Mouse (Mus musculus): ENCODE data around the gene Ubl4b. TPM values are rescaled to one million over a fixed set of nuclear protein-coding genes. Genes with fewer than 3 reads are reported as not detected.

The Ubl4b gene
- polyA plus RNA-seq, 1 experiment from 2014 or later: not detected

DNA sequence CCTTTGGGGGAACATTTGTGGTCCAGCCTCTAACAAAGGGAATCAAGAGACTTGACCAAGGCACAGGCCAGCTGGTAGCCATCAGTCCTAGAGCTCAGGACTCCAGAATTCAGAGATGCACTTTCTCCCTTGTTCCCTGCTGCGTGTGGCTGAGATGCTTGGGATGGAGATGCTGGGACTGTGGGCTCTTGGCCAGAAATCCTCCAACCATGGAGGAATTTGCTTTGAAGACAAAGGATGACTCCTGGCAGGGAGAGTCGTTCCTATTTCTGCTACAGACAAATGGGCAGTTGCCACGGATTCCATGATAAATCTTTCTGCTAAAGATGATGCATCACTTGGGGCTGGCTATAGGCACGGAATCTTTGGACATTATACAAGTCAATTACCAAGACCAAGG, 21.3 kb downstream of the Ubl4b start:
- peaks cover 31% of the 10 kb centered on the region for H3K27me3 ChIP-seq (ENCODE audit: low read depth, poor library complexity, severe bottlenecking)
- H3K4me1 ChIP-seq: peaks cover 19% of the 10 kb centered on the region
- H3K4me3 ChIP-seq: no peak overlapping the region
- no peaks in the 10 kb centered on the region for H3K9me3 ChIP-seq (replicated peaks)
- 82% methylated on average over 4 of the region's 4 CpGs for WGBS
- no peaks in the 10 kb centered on the region for H3K36me3 ChIP-seq
- no peak for DNase-seq (ENCODE audit: low spot score)
- H3K27ac ChIP-seq (replicated peaks): no peak overlapping the region

DNA sequence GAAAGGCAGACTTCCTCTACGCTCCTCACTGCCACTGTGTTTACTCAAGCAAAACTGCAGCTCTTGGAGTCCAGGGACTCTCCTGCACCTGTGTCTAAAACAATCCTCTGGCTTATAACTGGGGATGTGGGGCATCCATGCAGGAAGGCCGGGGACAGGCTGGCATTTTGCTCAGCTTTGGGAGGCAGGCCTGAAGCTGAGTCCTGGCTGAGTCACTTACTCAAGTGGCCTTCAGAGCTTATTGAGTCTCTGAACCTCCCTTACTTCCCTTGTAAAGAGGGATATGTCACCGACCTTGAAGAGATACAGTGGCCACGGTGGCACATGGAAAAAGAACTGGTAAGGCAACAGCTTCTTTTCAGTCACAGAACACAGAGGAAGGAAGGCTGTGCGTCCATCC, 24.3 kb downstream of the Ubl4b start:
- no peak for DNase-seq (ENCODE audit: low spot score)
- Histone ChIP-seq H3K4me1 (peaks cover 11% of the 10 kb centered on the region), H3K36me3 (no peaks in the 10 kb centered on the region), H3K4me3 (no peak overlapping the region), H3K27me3 (ENCODE audit: low read depth, poor library complexity, severe bottlenecking) (peaks cover 13% of the 10 kb centered on the region), H3K27ac (replicated peaks) (no peak overlapping the region), H3K9me3 (replicated peaks) (no peaks in the 10 kb centered on the region)
- WGBS: 84% methylated on average over 5 of the region's 5 CpGs

DNA sequence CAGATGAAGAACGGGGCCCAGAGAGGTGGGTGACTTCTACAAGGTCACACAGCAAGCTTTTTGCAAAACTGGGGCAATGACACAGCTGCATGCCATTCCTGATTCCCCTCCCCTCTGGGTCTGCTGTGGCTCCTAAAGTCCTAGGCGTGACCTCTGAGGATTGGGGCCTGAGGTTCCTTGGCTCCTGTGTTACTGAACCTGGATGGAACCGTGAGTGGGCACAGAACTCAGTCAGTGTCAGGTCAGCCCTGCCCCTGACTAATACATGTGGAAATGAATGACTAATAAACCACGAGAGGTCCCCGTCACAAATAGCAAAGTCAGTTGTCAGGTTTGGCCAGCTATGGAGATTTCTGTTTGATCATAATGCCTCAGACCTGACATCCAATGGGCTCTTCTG, 25.7 kb downstream of the Ubl4b start:
- Histone ChIP-seq H3K4me1 (peaks cover 18% of the 10 kb centered on the region), H3K27me3 (ENCODE audit: low read depth, poor library complexity, severe bottlenecking) (peaks cover 10% of the 10 kb centered on the region; the same call in 1 of the 2 replicates), H3K27ac (replicated peaks) (no peak overlapping the region), H3K36me3 (no peaks in the 10 kb centered on the region), H3K4me3 (no peak overlapping the region), H3K9me3 (replicated peaks) (no peaks in the 10 kb centered on the region)
- WGBS: 75% methylated on average over 5 of the region's 5 CpGs
- DNase-seq (ENCODE audit: low spot score): no peak

- Histone ChIP-seq H3K27ac (replicated peaks) (no peak overlapping the region), H3K27me3 (ENCODE audit: low read depth, poor library complexity, severe bottlenecking) (peaks cover 10% of the 10 kb centered on the region; the same call in 1 of the 2 replicates), H3K4me1 (peaks cover 19% of the 10 kb centered on the region), H3K9me3 (replicated peaks) (no peaks in the 10 kb centered on the region), H3K4me3 (peak overlapping the region; percentile 2; the same call in 1 of the 2 replicates), H3K36me3 (no peaks in the 10 kb centered on the region)
- DNase-seq (ENCODE audit: low spot score): no peak
- 51% methylated on average over 9 of the region's 9 CpGs for WGBS
Observed at GRCm38 (mm10) chr3:107528401-107529118, 26.3 kb downstream of the Ubl4b start.

- DNase-seq (ENCODE audit: low spot score): no peak
- WGBS: 62% methylated on average over 6 of the region's 6 CpGs
- H3K9me3 ChIP-seq (replicated peaks): no peaks in the 10 kb centered on the region
- H3K4me1 ChIP-seq: peaks cover 19% of the 10 kb centered on the region
- no peak overlapping the region for H3K27ac ChIP-seq (replicated peaks)
- no peaks in the 10 kb centered on the region for H3K36me3 ChIP-seq
- peaks cover 34% of the 10 kb centered on the region for H3K27me3 ChIP-seq (ENCODE audit: low read depth, poor library complexity, severe bottlenecking)
- H3K4me3 ChIP-seq: no peak overlapping the region
Observed at GRCm38 (mm10) chr3:107524547-107524946, 30.3 kb downstream of the Ubl4b start.

DNA sequence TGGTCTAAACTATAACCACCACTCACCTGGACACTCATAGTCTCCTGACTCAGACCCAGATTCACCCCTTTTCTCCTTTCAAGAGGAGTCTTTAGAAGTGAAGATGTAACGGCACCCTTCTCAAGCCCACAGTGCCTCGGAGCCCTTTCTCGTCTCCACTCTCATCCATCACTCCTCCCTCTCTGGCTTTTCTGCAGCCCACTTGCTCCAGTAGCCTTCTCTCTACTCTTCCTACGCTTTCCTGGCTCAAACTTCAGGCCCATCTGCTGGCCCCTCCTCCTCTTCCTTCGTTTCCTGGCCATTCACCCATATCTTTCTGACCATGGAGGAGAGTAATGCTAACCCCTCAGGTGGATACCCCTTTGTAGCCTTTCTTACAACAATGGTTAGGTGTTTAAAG, 33.9 kb downstream of the Ubl4b start:
- H3K4me1 ChIP-seq: peaks cover 29% of the 10 kb centered on the region
- H3K27me3 ChIP-seq (ENCODE audit: low read depth, poor library complexity, severe bottlenecking): peaks cover 59% of the 10 kb centered on the region
- no peak for DNase-seq (ENCODE audit: low spot score)
- H3K27ac ChIP-seq (replicated peaks): no peak overlapping the region
- H3K36me3 ChIP-seq: no peaks in the 10 kb centered on the region
- WGBS: 80% methylated on average over 5 of the region's 5 CpGs
- no peak overlapping the region for H3K4me3 ChIP-seq
- H3K9me3 ChIP-seq (replicated peaks): no peaks in the 10 kb centered on the region

DNA sequence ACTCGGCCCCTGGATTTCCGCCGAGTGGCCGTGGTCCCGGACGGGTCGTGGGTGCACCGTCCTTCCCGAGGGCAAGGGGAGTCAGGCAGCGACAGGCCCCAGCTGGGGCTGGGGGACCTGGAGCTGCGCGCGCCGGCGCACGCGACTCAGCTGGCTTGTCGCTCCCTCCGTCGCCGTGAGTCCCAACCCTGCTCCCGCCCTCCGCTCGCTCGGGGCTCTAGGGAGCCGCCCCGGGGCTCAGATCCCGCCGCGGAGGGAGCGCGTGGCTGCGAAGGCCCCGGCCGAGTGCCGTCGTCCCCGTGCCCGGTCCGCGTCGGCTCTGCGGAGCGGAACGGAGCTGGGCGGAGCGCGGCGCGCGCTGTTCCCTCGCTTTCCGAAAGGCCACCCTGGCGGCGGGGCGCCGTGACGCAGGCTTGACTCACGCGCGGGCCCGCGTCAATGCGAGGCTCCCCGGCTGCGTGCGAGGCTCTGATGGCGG, 37.2 kb downstream of the Ubl4b start, which contains the start of gene Slc6a17:
Slc6a17 (minus strand) TSS at position 388 of the 478 bp plus-strand sequence.
- Histone ChIP-seq H3K4me3 (peak within 1 kb of the TSS; percentile 66), H3K27ac (replicated peaks) (peak within 1 kb of the TSS; percentile 68), H3K9me3 (replicated peaks) (no peaks in the 10 kb centered on the region), H3K4me1 (peaks cover 37% of the 10 kb centered on the region), H3K36me3 (no peaks in the 10 kb centered on the region), H3K27me3 (ENCODE audit: low read depth, poor library complexity, severe bottlenecking) (peaks cover 86% of the 10 kb centered on the region)
- 0% methylated on average over 68 of the region's 68 CpGs for WGBS
- DNase-seq (ENCODE audit: low spot score): peak; percentile 76

DNA sequence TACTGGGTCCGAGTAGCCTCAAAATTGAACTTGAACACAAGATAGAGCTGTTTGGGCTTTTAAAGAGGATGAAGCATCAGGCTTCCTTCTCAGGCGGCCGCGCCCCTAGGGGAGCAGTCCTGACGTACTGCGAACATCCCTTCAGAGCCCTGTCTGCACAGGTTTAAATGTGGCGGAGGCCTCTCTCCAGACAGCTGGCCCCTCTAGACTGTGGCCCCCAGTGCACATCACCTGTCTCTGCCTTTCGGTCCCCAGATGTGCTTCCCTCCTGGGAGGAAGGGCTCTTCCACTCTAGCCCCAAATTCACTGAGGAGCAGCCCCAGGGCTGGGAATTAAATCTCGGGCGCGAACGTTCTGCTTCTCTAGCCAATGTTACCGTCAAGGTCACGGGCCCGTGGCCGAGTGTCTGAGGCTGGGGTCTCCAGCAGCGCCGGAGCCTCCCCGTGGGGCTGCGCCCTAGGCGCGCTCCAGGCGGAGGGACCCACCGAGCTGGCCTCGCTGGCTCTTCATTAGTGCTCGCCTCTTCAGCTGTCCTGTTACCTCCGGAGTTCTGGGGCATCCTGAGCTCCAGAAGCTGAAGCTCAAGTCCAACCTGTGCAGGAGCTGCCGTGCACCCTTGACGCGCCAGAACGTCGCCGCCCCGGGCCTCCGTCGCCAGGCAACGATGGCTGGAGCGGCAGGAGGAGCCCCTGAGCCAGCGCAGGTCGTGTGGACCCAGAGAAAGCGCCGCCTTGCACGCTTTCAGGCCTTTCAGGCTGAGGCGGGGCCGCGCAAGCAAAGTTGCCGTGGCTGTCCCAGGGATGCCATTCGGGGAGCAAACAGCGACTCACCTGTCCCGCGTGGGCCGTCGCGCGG, 37.9 kb downstream of the Ubl4b start:
- Histone ChIP-seq H3K4me1 (peaks cover 37% of the 10 kb centered on the region), H3K36me3 (no peaks in the 10 kb centered on the region), H3K27me3 (ENCODE audit: low read depth, poor library complexity, severe bottlenecking) (peaks cover 88% of the 10 kb centered on the region), H3K9me3 (replicated peaks) (no peaks in the 10 kb centered on the region), H3K27ac (replicated peaks) (peak overlapping the region; percentile 68), H3K4me3 (peak overlapping the region; percentile 66)
- 4% methylated on average over 55 of the region's 55 CpGs for WGBS
- DNase-seq (ENCODE audit: low spot score): no peak

- no peak overlapping the region for H3K27ac ChIP-seq (replicated peaks)
- DNase-seq (ENCODE audit: low spot score): no peak
- no peak overlapping the region for H3K4me3 ChIP-seq
- WGBS: 74% methylated on average over 4 of the region's 4 CpGs
- no peaks in the 10 kb centered on the region for H3K36me3 ChIP-seq
- H3K4me1 ChIP-seq: peaks cover 37% of the 10 kb centered on the region
- H3K9me3 ChIP-seq (replicated peaks): no peaks in the 10 kb centered on the region
- peaks cover 85% of the 10 kb centered on the region for H3K27me3 ChIP-seq (ENCODE audit: low read depth, poor library complexity, severe bottlenecking)
Observed at GRCm38 (mm10) chr3:107515989-107516388, 38.9 kb downstream of the Ubl4b start.

GRCm38 (mm10) chr3:107511416-107511815, 43.5 kb downstream of the Ubl4b start:
- Histone ChIP-seq H3K36me3 (no peaks in the 10 kb centered on the region), H3K27ac (replicated peaks) (no peak overlapping the region), H3K27me3 (ENCODE audit: low read depth, poor library complexity, severe bottlenecking) (peaks cover 48% of the 10 kb centered on the region), H3K9me3 (replicated peaks) (no peaks in the 10 kb centered on the region), H3K4me3 (no peak overlapping the region), H3K4me1 (peaks cover 31% of the 10 kb centered on the region)
- no peak for DNase-seq (ENCODE audit: low spot score)
- 84% methylated on average over 3 of the region's 3 CpGs for WGBS

GRCm38 (mm10) chr3:107508696-107509095, 46.2 kb downstream of the Ubl4b start:
- DNase-seq (ENCODE audit: low spot score): no peak
- Histone ChIP-seq H3K27me3 (ENCODE audit: low read depth, poor library complexity, severe bottlenecking) (peaks cover 38% of the 10 kb centered on the region), H3K4me3 (no peak overlapping the region), H3K36me3 (no peaks in the 10 kb centered on the region), H3K27ac (replicated peaks) (no peak overlapping the region), H3K9me3 (replicated peaks) (no peaks in the 10 kb centered on the region), H3K4me1 (peaks cover 29% of the 10 kb centered on the region)
- WGBS: 80% methylated on average over 8 of the region's 8 CpGs

- Histone ChIP-seq H3K27me3 (ENCODE audit: low read depth, poor library complexity, severe bottlenecking) (peaks cover 34% of the 10 kb centered on the region), H3K36me3 (no peaks in the 10 kb centered on the region), H3K4me3 (no peak overlapping the region), H3K4me1 (peaks cover 29% of the 10 kb centered on the region), H3K27ac (replicated peaks) (no peak overlapping the region), H3K9me3 (replicated peaks) (no peaks in the 10 kb centered on the region)
- WGBS: 78% methylated on average over 9 of the region's 9 CpGs
- no peak for DNase-seq (ENCODE audit: low spot score)
Observed at GRCm38 (mm10) chr3:107507966-107508365, 46.9 kb downstream of the Ubl4b start.

GRCm38 (mm10) chr3:107506531-107506930, 48.3 kb downstream of the Ubl4b start:
- WGBS: 68% methylated on average over 4 of the region's 4 CpGs
- peaks cover 29% of the 10 kb centered on the region for H3K4me1 ChIP-seq

More at GRCm38 (mm10) chr3:107506531-107506930, 48.3 kb downstream of the Ubl4b start:
- H3K4me3 ChIP-seq: no peak overlapping the region
- no peak for DNase-seq (ENCODE audit: low spot score)
- H3K36me3 ChIP-seq: no peaks in the 10 kb centered on the region
- peaks cover 25% of the 10 kb centered on the region for H3K27me3 ChIP-seq (ENCODE audit: low read depth, poor library complexity, severe bottlenecking)
- no peaks in the 10 kb centered on the region for H3K9me3 ChIP-seq (replicated peaks)
- H3K27ac ChIP-seq (replicated peaks): no peak overlapping the region; the same call in 1 of the 2 replicates

Measured in midbrain, embryonic 10.5 days (tissue).